Mouse (Mus musculus): ENCODE data around the gene Psmb2.

GRCm38 (mm10) chr4:126636330-126636729 is 41.1 kb upstream of the Psmb2 start:
- no peak for TF ChIP-seq CTCF (IDR thresholded peaks at IDR 0.05; ENCODE audit: low read depth, low read length)
- no peak for TF ChIP-seq POLR2A (IDR thresholded peaks at IDR 0.05; ENCODE audit: extremely low read depth, insufficient read depth, low read length)
